Mouse (Mus musculus) retina, postnatal 1 day (tissue): ENCODE measurements around the gene Pole4.

Experiments
- DNase-seq: peaks from one replicate; pipeline ENCODE4 v3.0.0-alpha.2; 2012

Pole4 gene

GRCm38 (mm10) chr6:82705221-82705620 lies at the start of gene Pole4:
Gene Pole4 (minus strand): TSS chr6:82705365.
- DNase-seq = no peak

DNA sequence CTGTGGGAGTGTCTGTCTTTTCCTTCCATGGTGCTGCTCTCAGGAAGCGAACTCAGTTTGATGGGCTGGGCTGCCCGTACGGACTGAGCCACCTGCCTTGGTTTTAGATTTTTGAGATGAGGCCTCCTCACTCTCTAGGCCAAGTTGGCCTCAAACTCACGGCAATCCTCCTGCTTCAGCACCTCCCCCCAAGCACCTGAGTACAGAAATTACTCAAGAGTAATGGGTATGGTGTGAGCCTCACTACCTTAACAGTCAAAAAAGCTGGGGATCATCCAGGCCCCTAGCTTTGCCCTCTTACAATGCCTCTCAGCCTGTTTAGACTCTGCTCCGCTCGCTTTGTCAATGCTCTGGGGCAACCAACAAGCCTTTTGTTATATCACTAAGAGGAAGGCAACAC lies 49.6 kb upstream of the Pole4 start:
- no peak for DNase-seq

- no peak for DNase-seq
Observed at GRCm38 (mm10) chr6:82753638-82754361, 48.6 kb upstream of the Pole4 start.

- DNase-seq = no peak
Observed at GRCm38 (mm10) chr6:82753061-82753460, 47.9 kb upstream of the Pole4 start.

- no peak for DNase-seq
Observed at GRCm38 (mm10) chr6:82751791-82752190, 46.6 kb upstream of the Pole4 start.

DNA sequence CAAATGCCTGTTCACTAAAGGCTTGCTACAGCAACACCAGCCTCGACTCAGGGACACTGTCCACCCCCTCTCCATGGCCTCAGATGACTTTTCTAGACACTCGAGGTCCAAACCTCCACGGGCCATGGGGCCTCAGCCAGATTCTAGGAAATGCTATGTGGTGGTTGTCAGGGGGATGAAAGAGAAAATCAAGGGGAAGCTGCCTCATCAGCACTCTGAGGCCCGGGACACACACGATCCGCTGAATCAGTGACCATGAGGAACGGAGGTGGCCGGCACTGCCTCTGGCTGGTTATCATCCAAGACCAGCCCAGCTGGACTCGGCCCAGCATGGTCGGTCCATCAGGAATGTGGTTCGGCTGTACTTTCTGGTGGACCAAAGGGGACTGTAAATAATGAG lies 45.9 kb upstream of the Pole4 start:
- no peak for DNase-seq

DNA sequence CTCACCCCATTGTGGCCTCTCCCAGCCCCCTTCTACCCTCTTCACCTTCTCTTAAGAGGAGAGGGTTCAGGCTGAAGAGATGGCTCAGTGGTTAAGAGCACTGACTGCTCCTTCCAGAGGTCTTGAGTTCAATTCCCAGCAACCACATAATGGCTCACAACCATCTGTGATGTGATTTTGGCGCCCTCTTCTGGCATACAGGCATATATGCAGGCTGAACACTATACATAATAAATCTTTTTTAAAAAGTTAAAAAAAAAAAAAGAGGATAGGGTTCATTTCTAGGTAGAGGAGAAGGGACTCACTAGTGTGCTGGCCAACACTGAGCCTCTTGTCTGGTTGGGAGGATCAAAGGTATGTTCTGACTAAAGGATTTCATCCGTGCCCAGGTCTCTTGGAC lies 44.9 kb upstream of the Pole4 start:
- no peak for DNase-seq

DNA sequence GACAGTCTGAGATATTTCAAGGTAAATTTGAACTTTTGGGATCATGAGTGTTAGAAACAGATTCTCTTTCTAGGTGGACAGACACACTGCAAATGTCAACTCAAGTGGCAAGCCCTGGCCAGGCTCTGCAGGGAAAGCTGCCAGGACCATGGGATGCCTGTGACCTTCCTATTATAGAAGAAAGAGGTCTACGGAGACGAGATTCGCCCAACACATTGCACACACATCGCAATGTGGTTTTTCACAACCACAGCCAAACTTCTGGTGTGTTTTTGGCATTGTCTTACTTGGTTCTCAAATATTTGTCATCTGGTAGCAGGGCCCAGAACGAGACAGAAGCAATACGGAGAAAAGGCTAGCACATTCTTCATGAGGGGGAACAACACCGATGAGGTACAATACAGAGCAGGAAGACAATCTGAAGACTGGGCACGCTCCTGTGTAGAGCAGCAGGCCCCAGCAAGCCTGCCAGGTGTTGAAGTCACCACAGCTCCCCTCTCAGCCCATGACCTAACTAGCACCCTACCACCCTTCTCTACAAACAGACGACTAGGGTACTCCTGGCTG lies 43.0 kb upstream of the Pole4 start:
- no peak for DNase-seq

- DNase-seq = no peak
Observed at GRCm38 (mm10) chr6:82747085-82747484, 41.9 kb upstream of the Pole4 start.

- no peak for DNase-seq
Observed at GRCm38 (mm10) chr6:82744553-82744952, 39.4 kb upstream of the Pole4 start.

- DNase-seq = no peak
Observed at GRCm38 (mm10) chr6:82741518-82741880, 36.3 kb upstream of the Pole4 start.

DNA sequence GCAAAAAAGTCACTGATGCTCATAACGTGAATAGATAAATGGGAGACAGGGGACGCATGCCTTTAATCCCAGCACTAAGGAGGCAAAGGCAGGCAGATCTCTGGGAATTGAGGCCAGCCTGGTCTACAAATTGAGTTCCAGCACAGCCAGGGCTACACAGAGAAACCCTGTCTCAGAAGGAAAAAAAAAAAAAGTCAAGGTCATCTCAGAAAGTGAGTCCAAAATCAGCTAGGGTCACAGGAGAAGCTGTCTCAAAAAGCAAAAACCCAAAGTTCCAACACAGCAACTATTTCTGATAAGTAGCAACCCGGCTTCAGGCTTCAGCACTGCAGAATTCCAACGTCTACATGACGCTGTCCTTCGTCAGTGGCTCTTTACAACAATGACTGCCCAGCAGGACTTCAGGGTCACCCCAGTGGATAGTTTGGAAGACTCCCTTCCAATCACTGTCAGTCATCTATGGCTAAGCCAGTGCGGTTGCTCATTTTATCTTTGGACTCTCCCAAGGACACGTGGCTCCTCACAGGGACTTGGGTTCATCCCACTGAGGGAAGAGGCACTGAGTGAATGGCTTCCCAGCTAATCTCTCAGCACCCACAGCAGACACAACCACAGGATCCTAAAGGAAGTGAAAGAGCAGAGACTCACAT lies 35.8 kb upstream of the Pole4 start:
- no peak for DNase-seq

GRCm38 (mm10) chr6:82740269-82740668 lies 35.1 kb upstream of the Pole4 start:
- peak; percentile 87 for DNase-seq

GRCm38 (mm10) chr6:82737634-82738540 lies 32.7 kb upstream of the Pole4 start:
- no peak for DNase-seq

DNA sequence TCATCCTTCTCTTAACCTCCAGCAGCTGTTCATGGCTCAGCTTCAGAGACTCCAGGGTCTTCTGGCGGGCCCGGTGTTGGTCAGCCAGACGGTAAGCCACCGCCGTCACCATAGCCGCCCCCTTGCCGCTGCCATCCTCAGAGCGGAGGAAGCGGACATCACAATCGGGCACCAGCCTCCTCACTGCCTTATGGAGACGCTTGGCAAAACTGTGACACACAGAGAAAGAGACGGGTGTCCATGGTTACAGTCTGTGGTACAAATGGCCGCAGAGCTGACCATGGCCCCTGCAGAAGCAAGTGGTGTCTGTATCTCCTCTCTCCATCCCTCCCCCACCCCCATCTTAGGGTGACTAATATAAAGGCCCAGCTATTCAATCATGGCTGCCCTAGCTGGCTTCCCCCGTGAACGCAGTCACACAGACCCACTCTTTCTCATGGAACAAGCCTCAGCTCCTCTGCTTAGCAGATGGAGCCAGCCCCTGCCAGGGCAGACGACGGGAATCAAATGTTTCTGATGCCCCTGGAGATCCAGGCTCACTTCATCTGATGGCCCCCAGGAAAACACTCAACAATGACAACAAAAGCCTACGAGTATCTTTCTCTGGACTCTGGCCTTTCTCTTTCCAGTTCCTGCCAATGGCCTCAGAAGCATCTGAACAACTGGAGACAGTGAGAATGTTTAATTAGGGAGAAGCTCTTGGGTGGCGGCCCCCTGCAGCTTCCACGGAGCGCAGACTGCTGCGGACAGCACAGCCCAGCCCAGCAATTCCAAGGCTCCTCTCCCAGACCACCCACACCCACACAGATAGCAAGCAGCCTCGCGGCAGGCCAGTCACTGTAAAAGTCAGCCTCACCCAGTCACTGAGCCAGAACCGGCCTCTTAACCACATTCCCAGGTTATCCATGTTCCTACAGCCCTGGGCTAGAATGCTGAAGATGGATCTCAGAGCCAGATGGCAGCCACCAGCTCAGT lies 31.7 kb upstream of the Pole4 start:
- DNase-seq = no peak

DNA sequence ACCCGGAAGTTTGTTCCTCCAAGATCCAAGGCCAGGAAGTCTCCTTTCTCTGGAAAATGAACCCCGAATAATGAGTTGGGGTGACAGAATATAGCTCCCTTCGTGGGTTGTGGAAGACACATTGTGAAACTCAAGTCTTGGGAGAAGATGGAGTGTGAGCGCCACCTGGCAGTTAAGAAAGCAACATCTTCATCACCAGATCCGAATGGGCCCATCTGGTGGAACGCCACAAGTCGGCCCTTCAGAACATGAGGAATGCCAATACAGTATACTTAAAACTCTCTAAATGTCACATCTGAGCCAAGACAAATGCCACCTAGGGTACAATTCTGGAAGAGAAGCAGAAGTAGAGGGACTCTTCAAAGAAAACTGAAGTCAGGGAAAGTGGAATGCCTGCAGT lies 30.2 kb upstream of the Pole4 start:
- DNase-seq = peak; percentile 36

DNA sequence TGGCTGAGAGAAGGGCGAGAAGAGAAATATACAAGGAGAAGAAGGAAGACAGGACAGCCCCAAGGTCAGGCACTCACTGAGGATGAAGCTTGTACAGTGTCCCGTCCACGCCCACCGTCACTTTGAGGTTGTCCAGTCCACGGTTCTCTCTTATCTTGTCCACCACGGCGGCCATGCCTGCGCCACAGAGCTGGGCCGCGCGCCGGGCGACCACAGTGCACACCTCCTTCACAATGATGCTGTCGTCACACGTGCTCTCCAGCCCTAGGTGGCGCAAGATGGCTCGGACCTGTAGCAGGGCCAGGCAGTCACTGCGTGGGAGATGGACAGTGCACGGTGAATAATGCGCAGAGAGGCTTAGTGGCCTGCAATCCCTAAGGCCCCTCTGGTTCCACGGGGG lies 23.5 kb upstream of the Pole4 start:
- no peak for DNase-seq

- no peak for DNase-seq
Observed at GRCm38 (mm10) chr6:82727206-82727605, 22.0 kb upstream of the Pole4 start.

- peak; percentile 20 for DNase-seq
Observed at GRCm38 (mm10) chr6:82723321-82723720, 18.2 kb upstream of the Pole4 start.

DNA sequence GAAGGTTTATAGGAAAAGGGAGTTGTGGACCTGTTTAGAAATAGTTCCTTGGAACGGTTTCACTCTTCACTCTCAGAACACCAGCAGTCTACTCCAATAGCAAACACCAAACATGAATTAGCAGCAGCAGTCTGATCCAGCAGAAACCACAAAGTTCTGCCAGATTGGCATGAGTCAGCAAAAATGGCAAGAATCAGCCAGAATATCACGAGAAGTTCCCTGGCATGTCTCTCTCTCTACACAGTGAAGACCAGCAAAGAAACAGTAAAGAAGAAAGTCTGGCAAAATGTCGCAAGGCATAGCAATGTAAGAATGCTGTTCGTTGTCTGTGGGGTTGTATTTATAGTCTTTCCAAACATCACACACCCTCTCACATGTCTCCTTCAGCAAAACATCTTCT lies 11.0 kb upstream of the Pole4 start:
- DNase-seq = no peak

DNA sequence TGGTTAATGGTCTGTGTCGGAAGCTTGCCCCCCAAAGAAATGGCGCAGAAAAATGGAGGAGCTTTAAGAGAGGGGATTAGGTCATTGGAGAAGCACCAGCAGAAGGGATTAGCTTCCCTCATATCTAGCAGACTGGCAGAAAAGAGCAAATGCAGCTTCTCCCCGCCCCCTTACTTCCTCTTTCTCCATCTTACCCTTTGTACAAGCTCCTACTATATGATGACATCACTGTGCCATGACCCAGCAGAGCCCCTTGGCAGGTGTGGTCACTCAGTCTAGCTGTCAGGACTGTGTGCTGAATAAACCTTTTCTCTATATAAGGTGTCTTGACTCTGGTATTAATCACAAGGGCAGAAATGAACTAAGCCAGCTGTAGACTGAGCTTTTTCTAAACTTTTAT lies 10.5 kb upstream of the Pole4 start:
- no peak for DNase-seq

GRCm38 (mm10) chr6:82715253-82715652 lies 10.1 kb upstream of the Pole4 start:
- no peak for DNase-seq
